Comparison of ENCODE assay signal across 19 mouse cellular contexts in the genomic region with DNA sequence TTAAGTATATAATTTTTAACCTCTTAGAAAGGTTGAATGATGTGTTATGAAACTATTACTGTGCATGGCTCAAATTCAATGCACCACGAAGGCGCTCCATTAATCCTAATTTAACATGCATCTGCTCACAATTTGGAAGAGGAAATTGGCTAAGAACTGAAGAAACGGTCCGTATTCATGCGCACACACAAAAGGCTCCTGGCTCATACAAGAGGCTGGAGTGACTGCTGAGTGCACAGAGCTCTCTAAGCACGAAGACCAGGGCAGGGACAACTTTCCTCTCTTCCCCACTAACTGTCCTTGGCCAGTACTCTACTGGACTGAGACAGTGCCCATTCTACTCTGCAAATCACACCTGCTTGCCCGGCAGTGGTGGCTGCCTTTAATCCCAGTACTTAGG.
A peak's percentile ranks its signal among the peaks of the same experiment; 100 is the strongest.
DNase-seq lines count a peak whose midpoint lies in the region; ATAC-seq and TF ChIP-seq lines count a peak whose summit lies in the region.
"Had no signal": no experiment of that assay in that cellular context is flagged by ENCODE, and none has a peak within 500 bp of the region (broad histone marks: within the 10 kb centered on the region; RNA-seq: fewer than 3 reads in every experiment).

No protein-coding gene starts in this region.

- no peak overlapping the region for H3K4me2 ChIP-seq in midbrain, embryonic 14.5 days (ENCODE audit: low read length)
- H3K4me2 ChIP-seq in midbrain, embryonic 13.5 days (replicated peaks): no peak overlapping the region
- H3K4me2 ChIP-seq in embryonic facial prominence, embryonic 14.5 days (ENCODE audit: low read depth, low read length): no peak overlapping the region
- H3K4me2 ChIP-seq in forebrain, embryonic 13.5 days: no peak overlapping the region
- no peak overlapping the region for H3K4me2 ChIP-seq in forebrain, postnatal 0 days (ENCODE audit: low read depth)
- H3K4me2 ChIP-seq in neural tube, embryonic 15.5 days: no peak overlapping the region
- H3K4me2 ChIP-seq: embryonic facial prominence, embryonic 13.5 days; heart, embryonic 13.5 days had no signal

- no peak overlapping the region for H3K27ac ChIP-seq in midbrain, embryonic 14.5 days (replicated peaks; ENCODE audit: low read depth, low read length)
- H3K27ac ChIP-seq in midbrain, embryonic 13.5 days: no peak overlapping the region
- H3K27ac ChIP-seq in embryonic facial prominence, embryonic 14.5 days (replicated peaks; ENCODE audit: low read depth, low read length): no peak overlapping the region
- peak overlapping the region; percentile 22; the same call in 1 of the 2 replicates for H3K27ac ChIP-seq in forebrain, embryonic 13.5 days
- no peak overlapping the region for H3K27ac ChIP-seq in forebrain, postnatal 0 days (ENCODE audit: low read depth, low read length)
- no peak overlapping the region for H3K27ac ChIP-seq in neural tube, embryonic 15.5 days (replicated peaks)
- H3K27ac ChIP-seq in kidney, adult 2 months (ENCODE audit: insufficient read depth, low read depth, low read length): no peak overlapping the region
- H3K27ac ChIP-seq: embryonic facial prominence, embryonic 13.5 days; gastrocnemius, adult 2 months; heart, embryonic 13.5 days had no signal

- 46% methylated on average over 7 of the region's 7 CpGs for WGBS in midbrain, embryonic 14.5 days
- WGBS in midbrain, embryonic 13.5 days: 47% methylated on average over 7 of the region's 7 CpGs
- WGBS in embryonic facial prominence, embryonic 14.5 days: 42% methylated on average over 7 of the region's 7 CpGs
- 12% methylated on average over 7 of the region's 7 CpGs for WGBS in forebrain, embryonic 13.5 days
- WGBS in forebrain, postnatal 0 days: 10% methylated on average over 7 of the region's 7 CpGs
- 48% methylated on average over 7 of the region's 7 CpGs for WGBS in neural tube, embryonic 15.5 days
- 83% methylated on average over 7 of the region's 7 CpGs for WGBS in kidney, adult 2 months

- no peaks in the 10 kb centered on the region for H3K4me1 ChIP-seq in midbrain, embryonic 14.5 days (ENCODE audit: control insufficient read depth, insufficient read depth, low read length)
- H3K4me1 ChIP-seq in midbrain, embryonic 13.5 days (replicated peaks): 0 out of 2 replicates have a peak, but pooled peaks cover 4% of the 10 kb centered on the region
- H3K4me1 ChIP-seq in embryonic facial prominence, embryonic 14.5 days (ENCODE audit: control insufficient read depth, insufficient read depth, low read length): no peaks in the 10 kb centered on the region
- peaks cover 29% of the 10 kb centered on the region for H3K4me1 ChIP-seq in forebrain, embryonic 13.5 days
- H3K4me1 ChIP-seq in forebrain, postnatal 0 days (ENCODE audit: insufficient read depth): 0 out of 2 replicates have a peak, but pooled peaks cover 2% of the 10 kb centered on the region
- H3K4me1 ChIP-seq in neural tube, embryonic 15.5 days: no peaks in the 10 kb centered on the region
- no peaks in the 10 kb centered on the region for H3K4me1 ChIP-seq in kidney, adult 2 months (ENCODE audit: control insufficient read depth, insufficient read depth, low read length)
- H3K4me1 ChIP-seq: heart, embryonic 13.5 days had no signal

- no peak overlapping the region for H3K4me3 ChIP-seq in midbrain, embryonic 14.5 days (replicated peaks; ENCODE audit: low read depth, low read length)
- H3K4me3 ChIP-seq in midbrain, embryonic 13.5 days (replicated peaks): no peak overlapping the region
- no peak overlapping the region for H3K4me3 ChIP-seq in embryonic facial prominence, embryonic 14.5 days (ENCODE audit: low read depth, low read length)
- H3K4me3 ChIP-seq in forebrain, embryonic 13.5 days: no peak overlapping the region
- H3K4me3 ChIP-seq in forebrain, postnatal 0 days (ENCODE audit: low read depth, low read length): no peak overlapping the region
- no peak overlapping the region for H3K4me3 ChIP-seq in neural tube, embryonic 15.5 days (replicated peaks)
- H3K4me3 ChIP-seq in kidney, adult 2 months (ENCODE audit: insufficient read depth, low read depth, low read length): no peak overlapping the region
- H3K4me3 ChIP-seq: embryonic facial prominence, embryonic 13.5 days; gastrocnemius, adult 2 months; heart, embryonic 13.5 days had no signal

- H3K36me3 ChIP-seq in midbrain, embryonic 14.5 days (ENCODE audit: control insufficient read depth, insufficient read depth, low read length): no peaks in the 10 kb centered on the region
- H3K36me3 ChIP-seq in midbrain, embryonic 13.5 days: no peaks in the 10 kb centered on the region
- H3K36me3 ChIP-seq in embryonic facial prominence, embryonic 14.5 days (ENCODE audit: control insufficient read depth, insufficient read depth, low read length): no peaks in the 10 kb centered on the region
- H3K36me3 ChIP-seq in forebrain, embryonic 13.5 days (ENCODE audit: poor library complexity, severe bottlenecking): no peaks in the 10 kb centered on the region
- no peaks in the 10 kb centered on the region for H3K36me3 ChIP-seq in forebrain, postnatal 0 days (ENCODE audit: insufficient read depth)
- no peaks in the 10 kb centered on the region for H3K36me3 ChIP-seq in neural tube, embryonic 15.5 days
- H3K36me3 ChIP-seq in kidney, adult 2 months (ENCODE audit: control insufficient read depth, insufficient read depth, low read length): no peaks in the 10 kb centered on the region
- H3K36me3 ChIP-seq: embryonic facial prominence, embryonic 13.5 days; heart, embryonic 13.5 days had no signal

- no peaks in the 10 kb centered on the region for H3K9me3 ChIP-seq in midbrain, embryonic 14.5 days (ENCODE audit: control insufficient read depth, low read length)
- H3K9me3 ChIP-seq in midbrain, embryonic 13.5 days: 0 out of 2 replicates have a peak, but pooled peaks cover 6% of the 10 kb centered on the region
- H3K9me3 ChIP-seq in embryonic facial prominence, embryonic 14.5 days (ENCODE audit: control insufficient read depth, low read length): no peaks in the 10 kb centered on the region
- H3K9me3 ChIP-seq in forebrain, embryonic 13.5 days (replicated peaks): no peaks in the 10 kb centered on the region
- H3K9me3 ChIP-seq in forebrain, postnatal 0 days (ENCODE audit: low read length): no peaks in the 10 kb centered on the region
- H3K9me3 ChIP-seq in neural tube, embryonic 15.5 days (replicated peaks): no peaks in the 10 kb centered on the region
- H3K9me3 ChIP-seq: embryonic facial prominence, embryonic 13.5 days; heart, embryonic 13.5 days had no signal

- H3K9ac ChIP-seq in midbrain, embryonic 14.5 days (replicated peaks; ENCODE audit: low read length): no peak overlapping the region
- no peak overlapping the region for H3K9ac ChIP-seq in midbrain, embryonic 13.5 days (replicated peaks)
- H3K9ac ChIP-seq in embryonic facial prominence, embryonic 14.5 days (ENCODE audit: low read depth, low read length): no peak overlapping the region
- no peak overlapping the region for H3K9ac ChIP-seq in forebrain, embryonic 13.5 days
- no peak overlapping the region for H3K9ac ChIP-seq in forebrain, postnatal 0 days
- no peak overlapping the region for H3K9ac ChIP-seq in neural tube, embryonic 15.5 days (replicated peaks)
- H3K9ac ChIP-seq: embryonic facial prominence, embryonic 13.5 days; heart, embryonic 13.5 days had no signal

- TF ChIP-seq CTCF in forebrain, postnatal 0 days (IDR thresholded peaks at IDR 0.05; ENCODE audit: low read depth): no peak
- no peak for TF ChIP-seq CTCF in kidney, adult 2 months (conservative IDR thresholded peaks at IDR 0.05; ENCODE audit: insufficient read depth, insufficient read length, low read depth, low read length)

- no peak for ATAC-seq in midbrain, embryonic 14.5 days (ENCODE audit: low FRiP score, low TSS enrichment)
- ATAC-seq in midbrain, embryonic 13.5 days: no peak
- no peak for ATAC-seq in embryonic facial prominence, embryonic 14.5 days (ENCODE audit: low read depth)
- ATAC-seq in forebrain, embryonic 13.5 days: peak; percentile 69; the same call in 1 of the 2 replicates
- no peak for ATAC-seq in forebrain, postnatal 0 days
- no peak for ATAC-seq in neural tube, embryonic 15.5 days (ENCODE audit: low FRiP score)
- ATAC-seq: hindbrain, embryonic 16.5 days had no signal

- no peak for TF ChIP-seq POLR2A in kidney, adult 2 months (IDR thresholded peaks at IDR 0.05; ENCODE audit: low read depth, low read length)

- peak; percentile 21 for DNase-seq in midbrain, embryonic 14.5 days
- peak; percentile 45 for DNase-seq in embryonic facial prominence, embryonic 14.5 days (ENCODE audit: low spot score)
- DNase-seq in forebrain, postnatal 0 days: peak; percentile 30
- no peak for DNase-seq in kidney, adult 2 months
- DNase-seq: adrenal gland, adult 2 months; adrenal gland, postnatal 25 days; cerebellum, adult 8-10 months; cerebellum, postnatal 14 days; embryo, embryonic 11 days; gastrocnemius, adult 2 months; gastrocnemius, postnatal 25 days; heart, postnatal 36 days; kidney, adult 11 months had no signal

- no peaks in the 10 kb centered on the region for H3K27me3 ChIP-seq in midbrain, embryonic 14.5 days (ENCODE audit: control insufficient read depth, insufficient read depth, low read length)
- H3K27me3 ChIP-seq in midbrain, embryonic 13.5 days: no peaks in the 10 kb centered on the region
- H3K27me3 ChIP-seq in embryonic facial prominence, embryonic 14.5 days (replicated peaks; ENCODE audit: control insufficient read depth, insufficient read depth, low read length): no peaks in the 10 kb centered on the region
- peaks cover 14% of the 10 kb centered on the region for H3K27me3 ChIP-seq in forebrain, embryonic 13.5 days
- no peaks in the 10 kb centered on the region for H3K27me3 ChIP-seq in forebrain, postnatal 0 days (ENCODE audit: insufficient read depth, low read length)
- H3K27me3 ChIP-seq in neural tube, embryonic 15.5 days (replicated peaks): no peaks in the 10 kb centered on the region
- H3K27me3 ChIP-seq in kidney, adult 2 months (replicated peaks; ENCODE audit: control insufficient read depth, insufficient read depth, low read length): no peaks in the 10 kb centered on the region
- H3K27me3 ChIP-seq: heart, embryonic 13.5 days had no signal
